Mouse (Mus musculus) neutrophil, adult 65 days (primary cell): Measurements from ENCODE around the gene Hmgxb4. TPM values are rescaled to one million over a fixed set of nuclear protein-coding genes. Genes with fewer than 3 reads are reported as not detected.

Experiments used
- total RNA-seq: library from RNA; stranded (reverse); gene quantifications from 2 replicates; pipeline ENCODE4 v1.2.4, GENCODE M21; 2023

Hmgxb4 gene
- total RNA-seq, result 12.9 and 17.9 TPM in 2 replicates

GRCm38 (mm10) chr8:74993081-74993474 is at the start of gene Hmgxb4:
Hmgxb4 (plus strand) TSS chr8:74993356.

GRCm38 (mm10) chr8:75033511-75034243 is 40.5 kb downstream of the Hmgxb4 start, which contains the start of gene Tom1:
Tom1 (plus strand) TSS chr8:75033705.

Other genes with a start within 250 kb of the Hmgxb4 start
- not detected in 2 replicates for gene Isx, start 120.2 kb upstream of the Hmgxb4 start, total RNA-seq
- gene Tom1, start 40.3 kb downstream of the Hmgxb4 start, total RNA-seq, result 55.0 and 73.2 TPM in 2 replicates
- gene Hmox1, start 100.3 kb downstream of the Hmgxb4 start, total RNA-seq, result 46.9 and 50.3 TPM in 2 replicates
- gene Mcm5, start 116.2 kb downstream of the Hmgxb4 start, total RNA-seq, result 100 and 125 TPM in 2 replicates
- not detected in 2 replicates for gene Rasd2, start 220.6 kb downstream of the Hmgxb4 start, total RNA-seq